Mouse (Mus musculus): ENCODE measurements around the gene Trak2.

- TF ChIP-seq EP300 (IDR thresholded peaks at IDR 0.05; ENCODE audit: low read depth) (no peak), CTCF (IDR thresholded peaks at IDR 0.05; ENCODE audit: low read depth) (no peak)
These were observed 5.7 kb downstream of the Trak2 start for GRCm38 (mm10) chr1:58967534-58967933.

Measured in liver, postnatal 0 days (tissue).